Mouse (Mus musculus): ENCODE measurements around the gene Sprr1a.
"Not testable (repeated sequence)": the region's sequence is repeated elsewhere in the genome, so short reads cannot be mapped to it uniquely, and the experiment has no call there.

The Sprr1a gene

GRCm38 (mm10) chr3:92485863-92486262 lies at the start of gene Sprr1a:
Sprr1a (minus strand) TSS chr3:92485895.
- DNase-seq (ENCODE audit: low spot score): no peak

GRCm38 (mm10) chr3:92534411-92534810 lies 48.7 kb upstream of the Sprr1a start, which contains the start of gene 2310046K23Rik:
2310046K23Rik (minus strand) TSS chr3:92534511.
- no peak for DNase-seq (ENCODE audit: low spot score)

- DNase-seq (ENCODE audit: low spot score): no peak
These were observed 26.6 kb upstream of the Sprr1a start for GRCm38 (mm10) chr3:92512325-92512724.

- no peak for DNase-seq (ENCODE audit: low spot score)
These were observed 25.1 kb upstream of the Sprr1a start for GRCm38 (mm10) chr3:92510786-92511185.

GRCm38 (mm10) chr3:92508185-92508584 lies 22.5 kb upstream of the Sprr1a start:
- no peak for DNase-seq (ENCODE audit: low spot score)

- DNase-seq (ENCODE audit: low spot score): no peak
These were observed 17.8 kb upstream of the Sprr1a start for GRCm38 (mm10) chr3:92503528-92503927.

GRCm38 (mm10) chr3:92500393-92500792 lies 14.7 kb upstream of the Sprr1a start, which contains the start of gene Sprr4:
Sprr4 (minus strand) TSS chr3:92500493.
- DNase-seq (ENCODE audit: low spot score): no peak

- not testable (repeated sequence) for DNase-seq (ENCODE audit: low spot score)
These were observed 4.6 kb upstream of the Sprr1a start for GRCm38 (mm10) chr3:92490262-92490661.

GRCm38 (mm10) chr3:92486307-92486706 lies 612 bp upstream of the Sprr1a start:
- DNase-seq (ENCODE audit: low spot score): no peak

GRCm38 (mm10) chr3:92481249-92481648 lies 4.4 kb downstream of the Sprr1a start:
- not testable (repeated sequence) for DNase-seq (ENCODE audit: low spot score)

- no peak for DNase-seq (ENCODE audit: low spot score)
These were observed 15.6 kb downstream of the Sprr1a start for GRCm38 (mm10) chr3:92470111-92470510.

- DNase-seq (ENCODE audit: low spot score): no peak
These were observed 18.3 kb downstream of the Sprr1a start for GRCm38 (mm10) chr3:92467424-92467823.

GRCm38 (mm10) chr3:92466576-92466975 lies 19.1 kb downstream of the Sprr1a start:
- no peak for DNase-seq (ENCODE audit: low spot score)

GRCm38 (mm10) chr3:92458620-92459019 lies 27.1 kb downstream of the Sprr1a start, which contains the start of gene Sprr3:
Sprr3 (minus strand) TSS chr3:92458720.
- DNase-seq (ENCODE audit: low spot score): no peak

- DNase-seq (ENCODE audit: low spot score): no peak
These were observed 30.5 kb downstream of the Sprr1a start for GRCm38 (mm10) chr3:92455151-92455550.

- no peak for DNase-seq (ENCODE audit: low spot score)
These were observed 45.5 kb downstream of the Sprr1a start for GRCm38 (mm10) chr3:92440177-92440576.

GRCm38 (mm10) chr3:92438689-92439088 lies 47.0 kb downstream of the Sprr1a start, which contains the start of gene Sprr1b:
Sprr1b (minus strand) TSS chr3:92438789.
- no peak for DNase-seq (ENCODE audit: low spot score)

Measured in left cerebral cortex, adult 11 months (tissue).